Mouse (Mus musculus): ENCODE measurements around the gene Gpnmb. TPM values are rescaled to one million over a fixed set of nuclear protein-coding genes. Genes with fewer than 3 reads are reported as not detected.
A peak's percentile ranks its signal among the peaks of the same experiment; 100 is the strongest.

Gpnmb gene
- polyA plus RNA-seq, 1 experiment from 2014 or later, result 0.22 TPM

DNA sequence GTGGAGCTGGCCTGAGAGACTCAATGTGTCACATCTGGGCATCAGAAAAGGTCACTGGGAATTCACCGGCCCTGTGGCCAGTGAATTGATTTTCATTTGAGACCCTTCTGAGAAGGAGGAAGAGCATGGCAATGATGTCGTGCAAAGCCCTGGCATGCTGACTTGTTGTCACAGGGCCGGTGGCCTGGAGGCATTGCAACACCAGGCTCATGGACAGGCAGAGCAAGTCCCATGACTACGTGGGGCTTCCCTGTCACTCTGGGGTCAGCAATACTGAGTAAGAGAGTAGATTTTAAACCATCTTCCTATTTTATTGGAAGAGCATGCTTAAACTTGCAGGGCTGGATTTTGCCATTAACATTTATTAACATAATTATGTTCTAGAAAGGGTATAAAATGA lies 23.3 kb upstream of the Gpnmb start:
- peaks cover 13% of the 10 kb centered on the region for H3K4me1 ChIP-seq
- H3K27me3 ChIP-seq (replicated peaks), result no peaks in the 10 kb centered on the region
- H3K4me3 ChIP-seq (replicated peaks), result no peak overlapping the region
- H3K4me2 ChIP-seq, result no peak overlapping the region
- no peak overlapping the region for H3K27ac ChIP-seq (replicated peaks)
- H3K9ac ChIP-seq (replicated peaks), result no peak overlapping the region
- 88% methylated on average over 4 of the region's 4 CpGs for WGBS
- H3K9me3 ChIP-seq (replicated peaks), result no peaks in the 10 kb centered on the region
- no peaks in the 10 kb centered on the region for H3K36me3 ChIP-seq
- ATAC-seq (ENCODE audit: low FRiP score), result no peak

DNA sequence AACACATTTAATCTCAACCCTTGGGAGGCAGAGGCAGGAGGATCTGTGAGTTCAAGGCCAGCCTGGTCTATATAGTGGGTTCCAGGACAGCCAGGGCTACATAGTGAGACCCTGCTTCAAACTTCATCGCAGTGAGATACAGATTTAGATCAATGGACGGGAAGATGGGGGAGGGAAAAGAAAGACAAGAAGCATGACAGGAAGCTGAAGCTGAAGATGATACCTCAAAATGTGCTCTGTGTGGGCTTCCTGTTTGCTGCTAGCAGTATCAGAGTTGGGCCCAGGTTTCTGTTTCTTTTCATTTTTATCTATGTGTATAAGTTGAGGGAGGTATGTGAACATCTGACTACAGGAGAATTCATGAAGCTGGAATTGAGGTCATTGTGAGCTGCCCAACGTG lies 22.9 kb upstream of the Gpnmb start:
- H3K9me3 ChIP-seq (replicated peaks), result no peaks in the 10 kb centered on the region
- ATAC-seq (ENCODE audit: low FRiP score), result no peak
- 91% methylated on average over 3 of the region's 3 CpGs for whole genome bisulfite sequencing
- H3K27ac ChIP-seq (replicated peaks), result no peak overlapping the region
- no peak overlapping the region for H3K4me3 ChIP-seq (replicated peaks)
- no peak overlapping the region for H3K9ac ChIP-seq (replicated peaks)
- no peak overlapping the region for H3K4me2 ChIP-seq
- H3K4me1 ChIP-seq, result peaks cover 9% of the 10 kb centered on the region
- H3K36me3 ChIP-seq, result no peaks in the 10 kb centered on the region
- no peaks in the 10 kb centered on the region for H3K27me3 ChIP-seq (replicated peaks)

DNA sequence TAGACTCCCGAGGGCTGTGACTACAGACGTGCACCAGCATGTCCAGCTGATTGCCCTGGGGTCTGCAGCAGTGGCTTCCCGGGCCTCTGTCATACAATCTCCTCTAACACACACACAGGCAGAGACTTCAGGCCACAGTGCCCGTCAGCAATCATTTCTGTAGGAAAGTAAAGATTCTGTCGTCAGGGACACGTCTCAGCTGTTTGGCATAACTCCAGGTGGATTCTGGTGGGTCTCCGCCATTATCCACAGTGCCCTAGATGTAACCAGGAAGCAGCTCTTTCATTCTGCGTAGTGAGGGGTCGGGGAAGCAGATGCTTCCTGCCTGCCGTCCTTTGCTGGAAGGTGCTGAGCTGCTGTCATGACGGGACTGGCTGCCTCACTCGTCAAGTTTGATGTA lies 19.2 kb upstream of the Gpnmb start:
- 59% methylated on average over 12 of the region's 12 CpGs for WGBS

DNA sequence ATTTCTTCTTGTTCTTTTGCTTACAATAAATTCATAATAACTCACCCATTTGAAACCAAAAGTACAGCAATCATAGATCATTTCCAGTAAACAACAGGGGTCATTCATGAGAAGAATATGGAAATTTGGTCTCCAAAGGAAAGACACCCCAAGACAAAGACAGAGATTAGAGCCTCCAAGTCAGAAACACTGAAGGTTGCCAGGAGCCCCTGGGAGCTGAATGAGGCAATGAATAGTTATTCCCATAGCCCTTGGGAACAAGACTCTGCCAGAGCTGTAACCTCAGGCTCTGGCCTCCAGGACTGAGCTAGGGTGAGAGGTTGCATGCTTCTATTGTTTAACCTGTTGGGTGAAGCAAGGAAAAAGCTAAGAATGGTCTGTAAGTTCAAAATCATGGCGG lies 17.0 kb upstream of the Gpnmb start:
- no peaks in the 10 kb centered on the region for H3K36me3 ChIP-seq
- H3K27ac ChIP-seq (replicated peaks), result no peak overlapping the region
- H3K4me2 ChIP-seq, result no peak overlapping the region
- peaks cover 4% of the 10 kb centered on the region; the same call in 1 of the 2 replicates for H3K4me1 ChIP-seq
- H3K9ac ChIP-seq (replicated peaks), result no peak overlapping the region
- WGBS, result 92% methylated on average over 1 of the region's 1 CpGs
- no peak for ATAC-seq (ENCODE audit: low FRiP score)
- H3K9me3 ChIP-seq (replicated peaks), result no peaks in the 10 kb centered on the region
- no peak overlapping the region for H3K4me3 ChIP-seq (replicated peaks)
- no peaks in the 10 kb centered on the region; the same call in 1 of the 2 replicates for H3K27me3 ChIP-seq (replicated peaks)

More for the DNA sequence above, 19.2 kb upstream of the Gpnmb start:
- Histone ChIP-seq H3K36me3 (no peaks in the 10 kb centered on the region), H3K4me3 (replicated peaks) (no peak overlapping the region), H3K4me1 (peaks cover 4% of the 10 kb centered on the region; the same call in 1 of the 2 replicates), H3K9ac (replicated peaks) (no peak overlapping the region), H3K9me3 (replicated peaks) (no peaks in the 10 kb centered on the region), H3K4me2 (no peak overlapping the region), H3K27me3 (replicated peaks) (no peaks in the 10 kb centered on the region), H3K27ac (replicated peaks) (no peak overlapping the region)
- ATAC-seq (ENCODE audit: low FRiP score), result no peak

DNA sequence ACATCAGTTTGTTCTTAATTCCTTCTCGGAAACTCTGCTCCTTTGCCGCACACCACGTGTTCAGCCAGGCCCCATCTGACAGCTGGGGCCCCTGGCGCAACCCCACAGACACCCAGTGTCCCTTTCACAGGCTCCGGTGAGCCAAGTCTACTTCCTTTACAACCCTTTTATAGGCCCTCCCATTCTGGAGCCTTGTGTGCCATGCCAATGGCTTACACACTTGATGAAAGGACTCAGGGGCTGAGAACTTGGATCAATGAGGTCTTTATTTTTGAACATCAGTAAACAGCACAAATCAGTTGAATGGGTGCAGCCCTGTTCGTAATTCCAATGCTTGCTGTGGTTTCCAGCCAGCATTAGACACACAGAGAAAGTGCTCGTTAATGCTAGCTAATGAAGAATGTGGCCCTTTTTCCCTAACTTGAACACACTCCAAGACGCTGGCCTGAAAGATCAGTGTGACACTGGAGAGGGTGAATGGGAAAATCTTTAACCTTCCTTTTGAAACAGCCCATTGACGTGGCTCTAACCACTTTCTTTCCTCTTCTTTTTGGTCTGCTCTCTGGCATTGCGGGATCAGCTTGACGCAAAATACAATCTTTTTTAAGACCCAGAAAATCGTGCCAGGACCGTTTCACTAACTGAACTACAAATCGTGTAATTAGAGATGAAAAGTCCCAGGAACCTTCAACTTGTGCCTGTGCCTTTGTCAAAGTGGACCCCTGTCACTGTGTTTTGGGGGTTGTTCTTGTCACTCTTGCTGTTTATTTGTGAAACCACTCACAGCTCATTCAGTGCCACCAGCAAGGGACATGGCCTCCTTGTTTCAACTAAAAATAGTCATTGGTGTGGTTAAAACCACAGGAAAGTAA lies 15.0 kb upstream of the Gpnmb start:
- Histone ChIP-seq H3K27me3 (replicated peaks) (peaks cover 7% of the 10 kb centered on the region; the same call in 1 of the 2 replicates), H3K4me1 (peaks cover 4% of the 10 kb centered on the region; the same call in 1 of the 2 replicates), H3K9me3 (replicated peaks) (no peaks in the 10 kb centered on the region), H3K36me3 (no peaks in the 10 kb centered on the region), H3K4me2 (no peak overlapping the region), H3K27ac (replicated peaks) (0 out of 2 replicates have a peak overlapping the region, but pooled peaks have one; percentile 18), H3K9ac (replicated peaks) (no peak overlapping the region), H3K4me3 (replicated peaks) (no peak overlapping the region)
- ATAC-seq (ENCODE audit: low FRiP score), result peak; percentile 86
- WGBS, result 30% methylated on average over 14 of the region's 14 CpGs

DNA sequence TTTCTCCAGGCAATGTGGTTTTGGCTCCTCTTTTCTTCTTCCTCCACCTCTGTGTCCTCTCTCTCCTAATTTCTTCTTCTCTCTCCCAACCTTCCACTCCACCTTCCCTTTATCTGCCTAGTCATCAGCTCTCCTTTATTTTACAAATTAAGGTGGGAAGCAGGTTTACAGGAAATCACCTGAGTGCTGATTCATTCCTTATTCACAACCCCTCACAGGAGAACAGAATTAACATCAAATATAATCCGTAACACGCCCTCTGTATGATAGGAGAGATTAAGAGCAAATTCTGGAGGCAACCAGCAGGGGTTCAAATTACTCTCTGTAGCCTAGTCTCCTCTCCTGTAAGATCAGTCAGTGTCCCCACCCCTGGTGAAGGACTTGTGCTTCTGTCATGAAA lies 14.0 kb upstream of the Gpnmb start:
- ATAC-seq (ENCODE audit: low FRiP score), result no peak
- no peak overlapping the region for H3K9ac ChIP-seq (replicated peaks)
- WGBS, result 92% methylated on average over 2 of the region's 2 CpGs

DNA sequence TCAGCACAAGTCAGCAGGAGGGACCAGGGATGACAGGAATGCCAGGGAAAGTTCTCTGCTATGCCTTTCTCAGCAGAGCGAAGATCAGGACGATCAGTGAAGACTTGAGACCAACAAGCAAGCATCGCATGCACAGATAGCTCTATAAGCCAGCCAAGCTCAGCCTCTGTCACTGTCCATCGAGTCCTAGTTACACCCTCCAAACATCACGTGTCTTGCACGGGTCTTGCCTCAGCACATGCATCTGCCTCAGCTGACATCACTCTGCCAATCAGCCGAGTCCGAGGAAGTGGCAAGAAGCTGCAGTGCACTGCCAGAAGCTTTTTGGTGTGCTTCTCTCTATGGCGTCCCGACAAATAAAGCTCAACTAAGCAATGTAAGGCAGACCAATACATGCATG lies 13.0 kb upstream of the Gpnmb start:
- 90% methylated on average over 10 of the region's 10 CpGs for WGBS
- Histone ChIP-seq H3K4me1 (peaks cover 4% of the 10 kb centered on the region; the same call in 1 of the 2 replicates), H3K36me3 (no peaks in the 10 kb centered on the region), H3K27ac (replicated peaks) (no peak overlapping the region), H3K4me2 (no peak overlapping the region), H3K9me3 (replicated peaks) (no peaks in the 10 kb centered on the region), H3K9ac (replicated peaks) (no peak overlapping the region), H3K4me3 (replicated peaks) (no peak overlapping the region), H3K27me3 (replicated peaks) (peaks cover 9% of the 10 kb centered on the region; the same call in 1 of the 2 replicates)
- no peak for ATAC-seq (ENCODE audit: low FRiP score)

More for the DNA sequence above, 14.0 kb upstream of the Gpnmb start:
- Histone ChIP-seq H3K4me2 (no peak overlapping the region), H3K4me1 (peaks cover 4% of the 10 kb centered on the region; the same call in 1 of the 2 replicates), H3K36me3 (no peaks in the 10 kb centered on the region), H3K27me3 (replicated peaks) (peaks cover 9% of the 10 kb centered on the region; the same call in 1 of the 2 replicates), H3K27ac (replicated peaks) (no peak overlapping the region), H3K9me3 (replicated peaks) (no peaks in the 10 kb centered on the region), H3K4me3 (replicated peaks) (no peak overlapping the region)

DNA sequence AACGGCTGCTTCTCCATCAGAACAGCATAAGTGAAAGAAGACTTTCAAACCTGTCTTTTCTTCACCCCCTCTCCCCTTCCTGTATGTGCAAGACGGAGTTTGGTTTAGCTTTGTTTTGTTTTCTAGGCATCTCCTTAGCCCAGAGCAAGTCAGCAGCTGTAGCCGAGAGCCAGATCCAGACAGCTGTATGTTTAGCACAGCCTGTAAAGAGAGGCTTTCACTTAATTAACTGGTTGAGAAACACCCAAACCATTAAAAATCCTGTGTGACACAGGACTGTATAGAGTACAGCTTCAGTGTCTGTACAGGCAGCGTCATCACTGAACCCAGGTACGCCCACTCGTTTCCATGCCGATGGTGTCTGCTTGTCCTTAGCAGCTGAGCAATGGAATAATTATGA lies 11.1 kb upstream of the Gpnmb start:
- H3K9me3 ChIP-seq (replicated peaks), result no peaks in the 10 kb centered on the region
- 87% methylated on average over 7 of the region's 7 CpGs for WGBS
- peaks cover 4% of the 10 kb centered on the region; the same call in 1 of the 2 replicates for H3K4me1 ChIP-seq
- no peaks in the 10 kb centered on the region for H3K36me3 ChIP-seq
- H3K4me3 ChIP-seq (replicated peaks), result no peak overlapping the region
- no peak overlapping the region for H3K9ac ChIP-seq (replicated peaks)
- H3K4me2 ChIP-seq, result no peak overlapping the region
- no peak for ATAC-seq (ENCODE audit: low FRiP score)
- H3K27ac ChIP-seq (replicated peaks), result no peak overlapping the region
- H3K27me3 ChIP-seq (replicated peaks), result peaks cover 14% of the 10 kb centered on the region; the same call in 1 of the 2 replicates

DNA sequence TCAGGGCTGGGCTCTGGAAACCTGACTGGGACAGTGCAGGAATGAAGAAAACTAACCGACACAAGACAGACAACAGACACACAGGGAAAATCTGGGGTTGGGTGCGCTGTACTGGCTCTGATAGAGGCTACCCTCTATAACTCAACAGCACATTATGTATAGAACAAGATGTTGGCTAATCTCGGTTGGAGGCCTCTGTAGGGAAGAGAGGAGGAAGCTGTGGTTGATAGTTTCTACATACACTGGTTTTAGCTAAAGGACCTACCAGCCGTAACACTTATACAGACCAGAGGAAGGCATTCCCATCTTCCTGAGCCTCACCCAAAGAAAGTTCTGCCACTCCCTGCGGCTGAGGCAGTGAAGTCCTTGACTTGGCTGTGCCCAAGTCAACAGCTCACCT lies 9.8 kb upstream of the Gpnmb start:
- Histone ChIP-seq H3K4me1 (no peaks in the 10 kb centered on the region), H3K9me3 (replicated peaks) (no peaks in the 10 kb centered on the region), H3K4me2 (no peak overlapping the region), H3K36me3 (no peaks in the 10 kb centered on the region), H3K27me3 (replicated peaks) (peaks cover 14% of the 10 kb centered on the region; the same call in 1 of the 2 replicates), H3K27ac (replicated peaks) (no peak overlapping the region), H3K4me3 (replicated peaks) (no peak overlapping the region), H3K9ac (replicated peaks) (no peak overlapping the region)
- ATAC-seq (ENCODE audit: low FRiP score), result no peak
- 92% methylated on average over 5 of the region's 5 CpGs for WGBS

DNA sequence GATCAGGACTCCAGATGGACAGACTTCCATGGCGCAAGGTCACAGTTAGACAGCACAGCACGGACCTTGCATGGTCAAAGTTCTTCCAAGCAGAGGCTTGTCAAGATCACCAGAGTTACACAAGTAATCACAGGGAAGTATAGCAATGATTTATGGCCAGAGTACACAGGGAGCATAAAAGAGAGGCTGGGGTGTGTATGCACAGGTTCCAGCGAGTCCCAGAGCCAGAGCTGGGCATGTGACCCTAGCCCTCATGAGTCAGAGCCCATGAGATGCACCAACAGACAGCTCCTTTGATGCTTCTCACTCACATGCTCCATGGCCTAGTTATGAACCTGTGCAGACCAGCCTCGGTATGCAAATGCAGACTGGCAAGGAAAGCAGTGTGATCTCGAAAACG lies 8.3 kb upstream of the Gpnmb start:
- no peak overlapping the region for H3K9ac ChIP-seq (replicated peaks)
- no peak overlapping the region for H3K4me2 ChIP-seq
- H3K9me3 ChIP-seq (replicated peaks), result no peaks in the 10 kb centered on the region
- no peak overlapping the region for H3K4me3 ChIP-seq (replicated peaks)
- H3K36me3 ChIP-seq, result no peaks in the 10 kb centered on the region
- H3K27ac ChIP-seq (replicated peaks), result no peak overlapping the region
- no peaks in the 10 kb centered on the region for H3K4me1 ChIP-seq
- 0 out of 2 replicates have a peak, but pooled peaks cover 14% of the 10 kb centered on the region for H3K27me3 ChIP-seq (replicated peaks)
- 91% methylated on average over 6 of the region's 6 CpGs for whole genome bisulfite sequencing
- no peak for ATAC-seq (ENCODE audit: low FRiP score)

DNA sequence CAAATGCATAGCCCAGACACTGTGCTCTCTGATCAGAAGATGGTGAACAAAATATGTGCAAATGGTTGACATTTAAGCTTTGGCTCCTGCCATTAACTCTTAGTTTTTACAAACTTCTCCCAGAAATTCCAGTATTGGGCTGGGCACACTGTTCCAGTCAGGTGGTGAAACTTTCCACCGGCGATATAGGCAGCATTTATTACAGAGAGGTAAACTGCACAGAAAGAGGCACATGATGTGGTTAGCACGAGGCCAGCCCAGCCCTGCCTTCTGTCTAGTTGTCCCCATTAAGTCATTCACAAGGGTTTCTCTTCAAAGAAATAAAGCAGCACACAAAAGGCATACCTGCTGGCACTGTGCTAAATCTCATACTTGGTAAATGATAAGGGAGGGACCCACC lies 7.6 kb upstream of the Gpnmb start:
- Histone ChIP-seq H3K4me2 (no peak overlapping the region), H3K27me3 (replicated peaks) (0 out of 2 replicates have a peak, but pooled peaks cover 14% of the 10 kb centered on the region), H3K9me3 (replicated peaks) (no peaks in the 10 kb centered on the region), H3K4me3 (replicated peaks) (no peak overlapping the region), H3K4me1 (no peaks in the 10 kb centered on the region), H3K27ac (replicated peaks) (no peak overlapping the region), H3K9ac (replicated peaks) (no peak overlapping the region), H3K36me3 (no peaks in the 10 kb centered on the region)
- WGBS, result 84% methylated on average over 3 of the region's 3 CpGs
- no peak for ATAC-seq (ENCODE audit: low FRiP score)

DNA sequence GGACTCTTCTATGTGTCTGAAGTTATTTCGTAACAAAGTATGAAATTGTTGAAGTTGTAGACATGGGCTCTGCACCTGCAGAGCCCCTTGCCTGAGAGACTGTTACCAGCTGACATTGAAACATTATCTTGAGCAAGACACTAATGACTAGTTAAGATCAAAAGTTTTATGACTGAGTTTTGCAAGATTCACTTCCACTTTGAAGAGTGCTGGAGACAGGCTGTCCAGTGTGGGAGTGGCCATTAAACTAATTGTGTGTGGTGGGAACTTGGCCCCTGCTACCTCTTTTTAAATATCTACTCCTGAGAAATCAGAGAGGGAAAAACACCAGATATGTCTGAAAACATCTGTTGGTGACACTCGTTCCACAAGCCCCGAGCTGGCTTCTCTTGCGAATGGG lies 5.1 kb upstream of the Gpnmb start:
- no peaks in the 10 kb centered on the region for H3K9me3 ChIP-seq (replicated peaks)
- no peaks in the 10 kb centered on the region for H3K36me3 ChIP-seq
- WGBS, result 82% methylated on average over 4 of the region's 4 CpGs
- H3K4me2 ChIP-seq, result no peak overlapping the region
- H3K27ac ChIP-seq (replicated peaks), result no peak overlapping the region
- H3K4me3 ChIP-seq (replicated peaks), result no peak overlapping the region
- ATAC-seq (ENCODE audit: low FRiP score), result no peak
- peaks cover 16% of the 10 kb centered on the region; the same call in 1 of the 2 replicates for H3K27me3 ChIP-seq (replicated peaks)
- H3K9ac ChIP-seq (replicated peaks), result no peak overlapping the region
- H3K4me1 ChIP-seq, result no peaks in the 10 kb centered on the region
